In the genomic region with DNA sequence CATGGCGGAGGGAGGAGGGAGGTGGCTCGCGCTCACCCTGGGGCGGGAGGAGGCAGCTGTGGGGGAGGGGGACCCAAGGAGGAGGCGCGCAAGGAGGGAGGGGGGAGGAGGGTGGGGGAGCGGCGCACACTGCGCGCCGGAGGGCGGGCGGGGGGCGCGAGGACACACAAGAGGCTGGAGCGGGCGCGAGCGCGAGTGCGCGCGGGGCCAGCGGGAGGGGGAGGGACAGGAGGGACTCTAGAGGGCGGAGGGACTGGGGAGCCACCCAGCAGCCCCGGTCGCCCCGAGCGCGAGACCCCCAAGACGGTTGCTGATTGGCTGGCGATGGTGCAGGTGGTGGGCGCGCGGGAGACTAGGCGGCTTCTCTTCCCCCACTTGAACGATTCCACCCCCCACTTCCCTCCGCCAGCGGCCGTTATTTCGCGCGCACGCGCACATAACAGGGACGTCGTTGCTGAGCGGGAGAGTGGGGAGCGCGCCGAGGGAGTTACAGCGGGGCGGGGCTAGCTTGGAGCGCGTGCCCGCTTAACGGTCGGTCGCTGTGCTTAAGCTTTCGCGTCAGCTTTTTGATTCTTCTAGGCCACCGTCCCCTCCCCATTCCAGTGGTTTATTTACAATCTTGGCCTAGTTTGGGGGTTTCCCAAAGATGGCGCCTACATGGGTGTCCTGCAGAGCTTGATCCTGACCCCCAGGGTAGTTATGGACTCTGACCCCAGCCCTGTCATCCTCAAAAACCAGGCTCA, we compare ENCODE assay signal across 8 mouse cellular contexts. TPM values are rescaled to one million over a fixed set of nuclear protein-coding genes. Genes with fewer than 3 reads are reported as not detected.
DNase-seq lines count a peak whose midpoint lies in the region; ATAC-seq and TF ChIP-seq lines count a peak whose summit lies in the region.

TSS of gene Maz (minus strand) at position 54 of the 743 bp plus-strand sequence.

- peak within 1 kb of the TSS; percentile 96 for H3K9ac ChIP-seq in kidney, embryonic 14.5 days (ENCODE audit: low read depth, low read length)
- peak within 1 kb of the TSS; percentile 97 for H3K9ac ChIP-seq in limb, embryonic 15.5 days

- DNase-seq in A20 (ENCODE audit: low read depth, low spot score), result peak; percentile 100
- peak; percentile 100 for DNase-seq in heart, adult 9 months (ENCODE audit: low spot score in 2 of 2)
- peak; percentile 97 to 98 for DNase-seq in monocyte, adult 2 months (ENCODE audit: low read depth in 1 of 2, low spot score in 2 of 2)
- peak; percentile 99 for DNase-seq in spleen, postnatal 36 days (ENCODE audit: low spot score in 2 of 2)

- no peaks in the 10 kb centered on the region for H3K27me3 ChIP-seq in kidney, embryonic 14.5 days (ENCODE audit: control insufficient read depth, insufficient read depth, low read length)
- H3K27me3 ChIP-seq in limb, embryonic 15.5 days, result no peaks in the 10 kb centered on the region

- peaks cover 70% of the 10 kb centered on the region for H3K36me3 ChIP-seq in kidney, embryonic 14.5 days (ENCODE audit: control insufficient read depth, insufficient read depth, low read length)
- H3K36me3 ChIP-seq in limb, embryonic 15.5 days, result peaks cover 58% of the 10 kb centered on the region

- no peak; the same call in 1 of the 2 replicates for TF ChIP-seq POLR2A in bone marrow macrophage, adult 2 months (IDR thresholded peaks at IDR 0.05; ENCODE audit: borderline replicate concordance, low read depth, low read length)
- TF ChIP-seq POLR2A in embryonic fibroblast, embryonic 13.5 days (IDR thresholded peaks at IDR 0.05; ENCODE audit: low read depth, low read length), result peak; percentile 49

- TF ChIP-seq CTCF in bone marrow macrophage, adult 2 months (IDR thresholded peaks at IDR 0.05; ENCODE audit: low read depth, low read length), result no peak
- no peak for TF ChIP-seq CTCF in embryonic fibroblast, embryonic 13.5 days (IDR thresholded peaks at IDR 0.05; ENCODE audit: borderline replicate concordance, insufficient read depth, low read length)

- H3K9me3 ChIP-seq in kidney, embryonic 14.5 days (ENCODE audit: control insufficient read depth, low read length), result no peaks in the 10 kb centered on the region
- no peaks in the 10 kb centered on the region for H3K9me3 ChIP-seq in limb, embryonic 15.5 days

- peak within 1 kb of the TSS; percentile 76 for H3K4me3 ChIP-seq in bone marrow macrophage, adult 2 months (ENCODE audit: insufficient read depth, low read length)
- H3K4me3 ChIP-seq in embryonic fibroblast, embryonic 13.5 days (ENCODE audit: insufficient read depth, low read length), result peak within 1 kb of the TSS; percentile 73
- peak within 1 kb of the TSS; percentile 94 for H3K4me3 ChIP-seq in kidney, embryonic 14.5 days (ENCODE audit: low read length)
- H3K4me3 ChIP-seq in limb, embryonic 15.5 days, result peak within 1 kb of the TSS; percentile 88

- ATAC-seq in kidney, embryonic 14.5 days (ENCODE audit: low FRiP score, low TSS enrichment), result peak; percentile 93
- peak; percentile 92 for ATAC-seq in limb, embryonic 15.5 days (ENCODE audit: insufficient number of reproducible peaks, low FRiP score, low TSS enrichment, low read depth)

- under 1% methylated on average over 42 of the region's 63 CpGs for WGBS in kidney, embryonic 14.5 days
- WGBS in limb, embryonic 15.5 days, result 0% methylated on average over 43 of the region's 63 CpGs

- peak within 1 kb of the TSS; percentile 94 for H3K27ac ChIP-seq in bone marrow macrophage, adult 2 months (ENCODE audit: insufficient read depth, low read depth, low read length)
- peak within 1 kb of the TSS; percentile 94 for H3K27ac ChIP-seq in embryonic fibroblast, embryonic 13.5 days (ENCODE audit: insufficient read depth, low read length)
- H3K27ac ChIP-seq in kidney, embryonic 14.5 days (ENCODE audit: low read depth, low read length), result peak within 1 kb of the TSS; percentile 99
- peak within 1 kb of the TSS; percentile 98 for H3K27ac ChIP-seq in limb, embryonic 15.5 days

- H3K4me1 ChIP-seq in bone marrow macrophage, adult 2 months (ENCODE audit: control insufficient read depth, insufficient read depth, low read length), result peaks cover 26% of the 10 kb centered on the region
- peaks cover 4% of the 10 kb centered on the region for H3K4me1 ChIP-seq in embryonic fibroblast, embryonic 13.5 days (ENCODE audit: control insufficient read depth, insufficient read depth, low read length)
- H3K4me1 ChIP-seq in kidney, embryonic 14.5 days (ENCODE audit: control insufficient read depth, insufficient read depth, low read length), result peaks cover 31% of the 10 kb centered on the region
- peaks cover 35% of the 10 kb centered on the region for H3K4me1 ChIP-seq in limb, embryonic 15.5 days

- peak within 1 kb of the TSS; percentile 87 for H3K4me2 ChIP-seq in kidney, embryonic 14.5 days (replicated peaks; ENCODE audit: low read depth, low read length)
- H3K4me2 ChIP-seq in limb, embryonic 15.5 days, result peak within 1 kb of the TSS; percentile 82

RNA-seq across cellular contexts. Expression of gene Maz, which starts in this region (rescaled TPM):
- 161 and 164 TPM in 2 replicates for polyA plus RNA-seq in bone marrow macrophage, adult 2 months (2012; ENCODE audit: insufficient read depth, insufficient read length, missing spikeins)
- 86.9 and 127 TPM in 2 replicates for polyA plus RNA-seq in embryonic fibroblast, embryonic 13.5 days (2011; ENCODE audit: insufficient read length, low read depth, missing spikeins)
- polyA plus RNA-seq in kidney, embryonic 14.5 days (2014; fragmentation: Nextera tagmentation; extraction: Ambion mirVana), result 73.1 and 77.6 TPM in 2 replicates
- polyA plus RNA-seq in limb, embryonic 15.5 days (2015; fragmentation: Nextera tagmentation; extraction: Ambion mirVana), result 49.8 and 54.8 TPM in 2 replicates

Comparison
In these comparisons a context has a peak if more than half of its experiments do, and no peak if none do; other contexts are left out.
1. Peak in every context shown above with its lines: DNase-seq, ATAC-seq, H3K4me3 ChIP-seq and H3K27ac ChIP-seq.